Mouse (Mus musculus): ENCODE results near the gene Rnf20. TPM values are rescaled to one million over a fixed set of nuclear protein-coding genes. Genes with fewer than 3 reads are reported as not detected.

Gene Rnf20
- 26.2 and 32.7 TPM in 2 replicates for polyA plus RNA-seq (2012)

GRCm38 (mm10) chr4:49631319-49632138, at the start of gene Rnf20:
Gene Rnf20 (plus strand): TSS chr4:49632006.

GRCm38 (mm10) chr4:49597183-49598100, 34.4 kb upstream of the Rnf20 start, which contains the start of gene Tmem246:
Gene Tmem246 (minus strand): TSS chr4:49597876.

GRCm38 (mm10) chr4:49681812-49682211, 50.0 kb downstream of the Rnf20 start, which contains the start of gene Ppp3r2:
Gene Ppp3r2 (minus strand): TSS chr4:49682024.

Other genes with a start within 250 kb of the Rnf20 start
- not detected in 2 replicates for gene Acnat2, start 223.9 kb upstream of the Rnf20 start, polyA plus RNA-seq (2012)
- 0.12 TPM in 1 of 2 replicates, not detected in the other for gene Acnat1, start 158.1 kb upstream of the Rnf20 start, polyA plus RNA-seq (2012)
- gene Baat, start 125.4 kb upstream of the Rnf20 start, polyA plus RNA-seq (2012), result not detected in 2 replicates
- gene Mrpl50, start 110.9 kb upstream of the Rnf20 start, polyA plus RNA-seq (2012), result 1.9 and 2.8 TPM in 2 replicates
- 1.2 and 1.3 TPM in 2 replicates for gene Zfp189, start 110.8 kb upstream of the Rnf20 start, polyA plus RNA-seq (2012)
- not detected in 2 replicates for gene Aldob, start 82.5 kb upstream of the Rnf20 start, polyA plus RNA-seq (2012)
- 1.2 and 1.6 TPM in 2 replicates for gene Tmem246, start 34.1 kb upstream of the Rnf20 start, polyA plus RNA-seq (2012)
- not detected in 2 replicates for gene Ppp3r2, start 50.0 kb downstream of the Rnf20 start, polyA plus RNA-seq (2012)
- 0.02 TPM in 1 of 2 replicates, not detected in the other for gene Grin3a, start 213.7 kb downstream of the Rnf20 start, polyA plus RNA-seq (2012)

Data from megakaryocyte-erythroid progenitor cell, adult 5 weeks (primary cell).